Mouse (Mus musculus): ENCODE data around the gene Slc38a3.

Gene Slc38a3

DNA sequence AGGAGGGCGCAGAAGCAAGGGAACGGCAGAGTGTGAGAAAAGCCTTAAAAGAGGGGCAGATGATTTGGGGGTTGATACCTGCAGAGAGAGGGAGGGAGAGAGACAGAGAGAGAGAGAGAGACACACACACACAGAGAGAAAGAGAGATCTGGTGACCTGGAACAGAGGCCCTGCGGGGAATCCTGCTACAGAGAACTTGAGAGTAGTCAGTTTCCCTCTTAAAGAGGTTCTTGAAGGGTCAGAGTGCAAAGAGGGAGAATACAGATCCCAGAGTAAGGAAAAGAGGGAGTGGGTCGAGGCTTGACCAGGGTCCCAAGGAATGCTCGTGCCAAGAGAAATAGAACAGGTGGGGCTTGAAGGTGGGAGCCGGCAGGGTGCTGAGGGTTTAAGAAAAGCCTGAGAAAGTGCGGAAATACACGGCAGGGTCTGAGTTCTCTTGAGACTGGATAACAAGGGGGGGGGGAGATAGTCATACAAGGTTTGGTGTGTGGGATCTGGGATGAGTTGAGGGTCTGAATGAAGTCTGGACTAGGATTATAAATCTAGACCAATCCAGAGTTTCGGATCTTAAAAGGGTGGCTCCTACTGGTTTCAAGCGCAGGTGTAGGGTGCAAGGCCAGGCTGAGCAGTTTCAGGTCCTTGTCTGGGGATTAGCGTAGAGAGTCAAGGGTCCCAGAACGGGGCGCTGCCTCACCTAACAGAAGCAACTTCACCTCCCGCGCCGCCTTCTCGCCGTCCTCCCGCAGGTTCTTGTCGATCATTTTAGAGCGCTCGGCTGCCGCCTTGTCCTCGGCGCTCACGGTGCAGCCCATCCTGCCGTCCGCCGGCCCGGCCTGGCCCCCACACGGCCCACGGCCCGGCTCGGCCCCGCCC is 34.7 kb downstream of the Slc38a3 start:
- DNase-seq (ENCODE audit: low spot score): no peak

DNA sequence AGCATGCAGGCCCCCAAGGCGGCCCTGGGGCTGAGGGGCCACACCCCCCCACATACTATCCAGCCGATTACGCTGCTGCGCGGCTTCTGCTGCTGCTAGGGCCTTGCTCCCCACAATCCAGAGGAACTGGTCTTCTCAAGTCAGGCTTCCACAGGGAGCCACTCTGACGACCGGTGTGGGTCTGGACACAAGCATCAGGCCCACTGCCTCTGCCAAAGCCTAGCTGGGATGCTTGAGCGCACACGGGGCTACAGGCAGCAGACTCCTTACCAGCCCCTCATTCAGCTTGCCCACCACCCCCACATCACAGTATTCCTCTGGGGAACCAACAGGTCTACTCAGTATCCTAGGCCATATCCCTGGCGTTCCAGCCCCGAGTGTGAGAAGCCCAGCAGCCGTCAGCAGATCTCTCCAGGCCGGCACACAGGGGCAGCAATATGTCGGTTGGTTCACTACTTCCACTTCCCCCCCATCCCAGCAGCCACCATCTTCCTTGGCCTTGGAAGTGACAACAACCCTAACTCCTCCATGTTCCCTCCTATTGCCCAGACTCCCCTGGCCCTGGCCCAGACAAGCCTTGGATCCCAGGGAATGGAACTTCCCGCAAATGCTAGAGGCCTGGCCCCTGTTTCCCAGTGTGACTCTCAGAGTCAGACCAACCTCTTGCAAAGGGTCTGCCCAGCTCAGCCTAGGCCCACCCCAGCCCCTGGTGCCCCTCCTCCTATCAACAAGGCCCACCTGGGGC is 35.5 kb downstream of the Slc38a3 start:
- no peak for DNase-seq (ENCODE audit: low spot score)

DNA sequence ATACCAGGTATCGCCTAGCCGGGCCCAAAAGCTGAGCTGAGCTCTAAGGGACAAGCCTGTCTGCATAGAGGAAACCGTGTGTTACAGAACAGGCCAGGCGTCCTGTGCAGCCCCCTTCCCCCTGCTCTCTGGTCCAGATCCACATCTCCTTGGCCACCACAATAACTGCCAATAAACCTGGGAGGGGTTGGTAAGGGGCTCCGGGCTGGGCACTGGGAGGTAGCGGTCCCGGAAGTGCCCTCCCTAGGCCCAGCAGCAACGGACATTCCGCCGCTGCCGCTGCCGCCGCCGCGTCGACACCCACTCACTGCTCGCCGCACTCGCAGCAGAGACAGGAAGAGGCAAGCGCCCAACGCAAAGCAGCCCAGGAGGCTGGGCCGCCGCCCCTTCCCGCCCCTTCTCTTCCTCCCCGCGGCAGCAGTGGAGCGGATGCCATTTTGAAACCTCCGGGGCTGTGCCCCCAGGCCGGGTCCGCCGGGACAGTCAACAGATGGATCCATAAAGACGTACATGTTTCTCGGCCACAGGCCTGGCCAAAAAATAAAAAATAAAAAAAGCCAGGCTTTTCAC is 36.2 kb downstream of the Slc38a3 start:
- DNase-seq (ENCODE audit: low spot score): peak; percentile 76

DNA sequence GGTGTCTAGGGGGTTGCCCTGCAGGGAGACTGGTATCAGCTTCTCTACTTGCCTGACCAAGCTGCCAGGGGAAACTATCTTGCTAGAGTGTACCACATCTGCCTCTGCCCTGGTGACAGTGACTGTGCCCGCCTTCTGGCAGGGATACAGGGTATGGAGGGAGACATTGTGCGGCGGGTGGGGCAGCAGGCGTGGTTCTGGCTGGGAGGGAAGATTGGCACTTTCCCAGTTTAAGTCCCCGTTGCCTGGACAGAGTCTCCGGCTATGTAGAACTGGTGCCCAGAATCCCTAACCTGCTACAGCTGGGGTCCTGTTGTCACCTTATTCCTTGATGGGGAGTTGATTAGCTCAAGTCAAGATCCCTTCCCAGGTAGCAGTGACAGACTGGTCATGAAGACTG is 36.9 kb downstream of the Slc38a3 start:
- no peak for DNase-seq (ENCODE audit: low spot score)

DNA sequence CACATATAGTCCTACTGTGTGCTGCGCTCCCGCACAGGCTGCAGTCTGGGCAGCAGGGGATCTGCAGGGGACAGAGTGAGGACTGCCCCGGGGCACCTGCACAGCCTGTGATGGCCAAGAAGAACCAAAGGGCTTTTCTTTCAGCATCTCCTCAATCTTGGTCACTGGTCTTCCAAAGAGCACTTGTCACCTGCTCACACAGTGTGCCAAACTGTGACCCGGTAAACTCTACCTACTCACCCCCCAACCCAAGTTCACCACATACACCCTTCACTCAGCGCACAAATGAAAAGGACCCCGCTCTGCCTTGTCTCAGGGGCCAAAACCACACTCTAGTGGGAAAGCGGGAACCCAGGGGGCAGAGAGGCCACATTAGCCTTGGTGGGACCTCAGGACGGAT is 37.5 kb downstream of the Slc38a3 start:
- no peak for DNase-seq (ENCODE audit: low spot score)

DNA sequence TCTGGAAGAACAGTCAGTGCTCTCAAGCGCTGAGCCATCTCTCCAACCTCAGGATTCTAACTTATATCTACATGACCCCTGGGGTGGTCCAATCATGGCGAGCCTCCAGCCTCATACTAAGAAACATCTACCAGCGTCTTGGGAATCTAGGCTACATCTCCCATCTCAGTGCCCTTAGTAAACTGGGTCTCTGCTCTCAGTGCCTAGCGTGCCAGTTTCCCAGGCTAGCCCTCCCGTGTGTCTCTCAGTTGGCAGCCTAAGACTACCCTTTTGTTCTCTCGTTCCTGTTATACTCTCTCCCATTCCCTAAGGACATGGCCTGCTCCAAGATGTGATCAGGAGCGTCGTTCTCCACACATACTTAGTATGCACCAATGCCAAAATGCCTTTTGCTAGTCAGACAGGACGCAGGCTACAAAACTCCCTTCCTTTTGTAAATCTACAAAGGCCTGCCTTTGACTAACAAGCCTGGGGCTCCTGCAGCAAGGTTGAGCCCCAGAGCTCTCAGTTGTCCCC is 38.0 kb downstream of the Slc38a3 start:
- no peak for DNase-seq (ENCODE audit: low spot score)

DNA sequence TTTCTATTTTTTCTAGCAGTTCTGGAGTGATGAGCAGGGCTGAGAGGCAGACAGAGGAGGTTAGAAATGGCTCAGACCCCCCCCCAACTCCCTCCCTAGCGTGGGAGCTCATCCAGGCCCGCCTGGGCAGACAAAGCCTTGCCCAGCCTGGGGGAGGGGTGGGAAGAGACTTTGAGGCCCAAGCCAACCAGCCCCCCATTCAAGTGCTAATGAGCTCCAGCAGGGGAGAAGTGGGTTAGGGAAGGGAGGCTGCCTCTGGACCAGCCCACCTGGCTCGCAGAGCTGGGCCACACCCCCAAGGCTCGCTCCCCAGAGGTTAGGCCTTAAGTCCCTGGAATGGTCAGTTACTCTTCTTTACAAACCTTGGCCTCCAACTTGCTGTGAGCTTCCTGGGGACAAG is 38.8 kb downstream of the Slc38a3 start:
- DNase-seq (ENCODE audit: low spot score): no peak

DNA sequence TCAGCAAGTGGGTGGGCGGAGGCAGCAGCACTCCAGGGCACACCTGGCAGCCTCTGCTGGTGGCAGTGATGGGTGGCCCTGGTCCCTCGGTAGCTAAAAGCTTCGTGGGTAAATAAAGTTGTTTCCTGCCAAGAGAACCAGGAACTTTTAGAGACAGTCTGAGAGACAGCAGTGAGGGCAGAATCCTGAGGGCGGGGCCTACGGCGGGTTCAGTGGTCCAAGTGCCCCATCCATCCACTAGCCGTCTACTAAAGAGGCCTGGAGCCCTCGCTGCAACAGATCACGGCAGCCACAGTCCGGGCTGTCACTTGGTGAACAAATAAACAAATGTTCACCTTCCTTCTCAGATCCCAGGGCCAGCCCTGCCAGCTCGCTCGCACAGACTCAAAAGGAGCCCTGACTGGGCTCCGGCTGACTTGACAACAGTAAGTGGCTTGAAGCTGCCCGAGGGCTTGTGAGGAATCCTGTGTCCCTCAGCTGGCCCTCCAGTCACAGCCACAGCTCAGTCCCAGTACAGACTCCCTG is 39.4 kb downstream of the Slc38a3 start:
- no peak for DNase-seq (ENCODE audit: low spot score)

DNA sequence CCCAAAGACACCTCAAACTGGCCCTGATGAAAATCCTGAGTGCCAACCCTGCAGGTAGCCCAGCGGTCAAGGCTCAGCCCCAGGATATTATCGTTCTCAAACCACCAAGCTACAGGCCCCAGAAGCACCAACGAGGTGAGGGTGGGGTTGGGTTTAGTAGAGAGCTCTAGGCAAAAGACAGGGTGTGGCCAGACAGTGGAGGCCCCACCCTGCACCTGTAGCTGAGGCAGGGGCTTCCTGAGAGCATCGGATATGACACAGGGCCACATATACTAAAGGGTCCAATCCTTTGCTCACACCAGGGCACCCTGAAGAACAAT is 40.0 kb downstream of the Slc38a3 start:
- DNase-seq (ENCODE audit: low spot score): no peak

DNA sequence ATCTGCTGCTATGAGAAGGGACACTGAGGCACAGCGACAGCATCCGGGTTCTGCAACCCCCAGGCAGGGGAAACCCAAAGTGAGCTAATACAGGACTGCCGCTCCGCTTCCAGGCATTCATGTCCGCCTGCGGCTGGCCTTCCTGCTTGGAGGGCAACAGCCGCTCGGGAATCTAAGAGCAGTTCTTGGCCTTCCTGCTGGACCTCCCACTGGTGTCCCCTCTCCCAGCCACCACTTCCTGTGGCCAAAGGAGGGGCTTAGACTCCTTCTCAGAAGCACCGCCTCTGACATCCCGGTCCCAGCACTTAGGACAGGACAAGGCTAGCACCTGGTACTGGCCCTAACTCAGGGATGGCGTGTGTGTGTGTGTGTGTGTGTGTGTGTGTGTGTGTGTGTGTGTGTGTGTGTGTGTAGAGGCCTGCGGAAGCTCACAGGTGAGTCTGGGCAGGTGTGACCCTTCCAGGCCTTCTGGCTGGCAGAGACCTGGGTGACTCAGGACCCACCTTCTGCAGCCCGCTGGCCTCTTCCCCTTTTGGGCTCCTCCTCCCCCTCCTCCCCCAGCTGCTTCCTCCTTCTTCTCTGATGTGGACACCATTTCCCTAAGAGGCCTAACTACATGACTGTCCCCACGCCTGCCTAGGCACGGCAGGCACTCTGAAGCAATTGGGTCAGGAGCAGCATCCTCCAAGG is 40.5 kb downstream of the Slc38a3 start:
- no peak for DNase-seq (ENCODE audit: low spot score)

DNA sequence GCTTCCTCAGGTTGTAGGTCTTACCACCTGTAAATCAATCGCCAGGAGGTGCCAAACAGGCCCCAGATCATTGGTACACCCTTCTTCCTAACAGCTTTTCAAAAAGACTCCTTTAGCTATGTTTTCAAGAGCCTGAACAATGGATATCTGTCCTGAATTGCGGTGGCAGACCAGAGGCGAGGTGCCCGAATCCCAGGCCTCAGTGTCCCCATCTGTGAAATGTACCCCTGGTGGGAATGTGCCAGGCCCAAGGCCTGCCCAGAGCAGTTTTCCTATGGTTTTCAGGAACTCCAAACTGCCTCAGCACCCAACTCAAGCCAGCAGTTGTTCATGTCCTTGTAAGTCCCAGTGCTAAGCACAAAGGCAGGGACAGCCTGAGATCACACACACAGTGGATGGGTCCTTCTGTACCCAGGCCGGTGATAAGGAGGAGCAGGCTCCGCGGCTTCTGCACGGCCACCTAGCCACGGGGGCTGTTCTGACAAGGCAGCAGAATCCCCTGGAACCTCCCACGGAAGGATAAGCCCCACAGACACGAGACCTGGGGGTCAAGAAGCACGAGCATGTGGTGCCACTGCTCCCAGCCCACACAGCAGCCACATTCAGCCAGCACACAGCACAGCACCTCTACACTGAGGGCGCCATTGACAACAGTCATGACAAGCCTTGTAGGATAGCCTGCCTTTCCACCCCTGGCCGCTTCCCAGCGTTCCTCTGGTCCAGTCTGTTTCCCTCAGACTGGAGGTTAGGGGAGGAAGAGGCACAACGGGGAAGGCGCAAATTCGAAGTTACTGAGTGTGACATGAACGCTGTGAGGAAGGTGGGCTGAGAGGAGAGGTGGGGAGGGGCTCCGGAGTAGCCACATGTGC is 41.7 kb downstream of the Slc38a3 start:
- no peak for DNase-seq (ENCODE audit: low spot score)

DNA sequence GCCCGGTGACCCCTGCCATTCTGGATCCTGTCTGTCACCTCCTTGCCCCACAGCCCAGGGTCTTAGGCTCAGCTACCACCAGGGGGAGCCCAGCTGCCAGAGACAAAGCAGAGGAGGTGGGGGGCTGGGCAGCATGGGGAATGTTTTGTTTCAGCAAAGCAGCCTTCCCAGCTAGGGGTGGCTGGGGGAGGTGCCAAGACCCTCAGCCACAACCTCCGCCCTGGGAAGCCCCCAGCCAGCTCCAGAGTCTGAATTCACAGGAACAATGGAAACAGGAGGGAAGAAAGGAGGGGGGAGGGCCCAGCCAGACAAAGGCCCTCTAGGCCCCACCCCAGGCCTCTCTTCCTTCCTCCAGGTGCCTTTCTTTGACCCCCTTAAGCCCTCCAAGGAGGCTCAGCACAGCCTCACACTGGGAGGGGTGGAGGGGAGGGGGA is 42.5 kb downstream of the Slc38a3 start:
- DNase-seq (ENCODE audit: low spot score): peak; percentile 61

DNA sequence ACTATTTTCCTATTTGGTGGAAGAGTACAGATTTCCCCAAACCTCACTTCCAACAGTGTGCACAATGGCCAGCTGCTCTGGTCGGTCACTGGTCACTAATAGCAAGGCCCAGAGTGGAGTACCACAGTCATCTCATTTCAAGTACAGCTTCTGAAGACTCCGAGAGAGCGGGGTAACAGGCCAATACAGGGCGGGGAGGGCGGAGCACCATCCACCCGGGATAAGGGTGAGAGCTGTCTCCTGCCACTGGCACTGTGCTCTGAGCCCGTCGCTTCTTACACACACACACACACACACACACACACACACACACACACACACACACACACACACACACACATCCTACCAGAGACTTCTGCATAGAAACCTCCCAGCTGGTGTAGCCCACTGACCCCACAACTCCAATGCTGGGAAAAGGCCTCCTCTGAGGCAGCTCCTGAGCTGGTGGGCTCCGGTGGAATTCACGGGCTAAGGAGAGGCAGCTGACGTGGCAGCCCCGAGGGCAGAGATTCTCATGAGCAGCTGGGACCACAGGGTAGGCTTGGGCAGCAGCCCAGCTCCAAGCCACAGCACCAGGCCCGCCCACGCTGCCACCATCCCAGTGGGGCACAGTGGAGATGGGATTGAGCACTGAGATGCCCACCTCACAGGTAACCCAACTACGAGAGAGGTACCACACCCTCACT is 43.0 kb downstream of the Slc38a3 start:
- DNase-seq (ENCODE audit: low spot score): no peak

DNA sequence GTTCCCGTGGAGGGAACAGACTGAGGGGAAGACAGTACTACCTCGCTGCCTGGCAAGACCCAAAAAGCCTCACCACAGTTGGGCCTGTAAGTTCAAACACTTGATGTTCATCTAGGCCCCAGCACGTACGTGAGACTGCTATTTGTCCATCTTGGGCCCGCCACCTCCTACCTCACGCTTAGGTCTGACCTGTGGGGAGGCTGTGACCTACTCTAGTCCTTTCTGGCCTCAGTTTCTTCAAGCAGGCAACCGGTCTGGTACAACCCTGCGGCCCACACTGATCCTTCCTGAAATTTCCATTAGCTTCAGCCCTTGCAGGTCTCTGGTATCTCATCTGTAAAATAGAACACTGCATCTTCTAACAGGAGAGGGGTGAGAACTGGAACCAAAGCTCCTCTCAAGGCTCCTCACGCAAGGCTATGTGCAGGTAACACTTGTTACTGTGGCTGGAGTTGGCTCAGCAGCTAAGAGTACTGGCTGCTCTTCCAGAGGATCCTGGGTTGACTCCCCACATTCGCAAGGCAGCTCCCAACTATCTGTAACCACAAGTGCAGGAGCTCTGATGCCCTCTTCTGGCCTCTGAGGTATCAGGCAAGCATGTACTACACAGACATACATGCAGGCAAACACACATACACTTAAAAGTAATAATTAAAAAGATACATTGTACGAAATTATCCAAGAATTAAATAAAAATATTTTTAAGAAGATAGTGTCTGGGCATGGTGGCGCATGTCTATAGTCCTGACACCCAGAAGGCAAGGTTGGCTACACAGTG is 43.8 kb downstream of the Slc38a3 start:
- no peak for DNase-seq (ENCODE audit: low spot score)

DNA sequence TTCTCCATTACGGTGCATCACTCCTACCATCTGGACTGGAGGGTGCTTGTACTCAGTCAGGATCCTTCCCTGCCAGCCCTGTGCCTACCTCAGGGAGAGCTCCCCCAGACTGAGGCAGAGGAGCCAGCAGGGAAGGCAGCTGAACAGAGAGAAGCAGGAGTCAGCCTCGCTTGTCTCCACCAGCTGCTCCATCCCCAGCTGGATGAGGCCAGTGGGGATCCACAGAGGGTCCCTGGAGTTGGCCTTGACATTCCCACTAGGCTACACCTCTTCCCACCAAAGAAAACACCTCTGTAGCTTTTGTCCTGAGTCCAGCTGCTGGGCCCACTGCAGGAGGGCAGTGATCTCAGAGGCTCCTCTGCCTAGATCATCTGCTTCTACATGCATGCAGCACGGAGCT is 44.4 kb downstream of the Slc38a3 start:
- DNase-seq (ENCODE audit: low spot score): no peak

DNA sequence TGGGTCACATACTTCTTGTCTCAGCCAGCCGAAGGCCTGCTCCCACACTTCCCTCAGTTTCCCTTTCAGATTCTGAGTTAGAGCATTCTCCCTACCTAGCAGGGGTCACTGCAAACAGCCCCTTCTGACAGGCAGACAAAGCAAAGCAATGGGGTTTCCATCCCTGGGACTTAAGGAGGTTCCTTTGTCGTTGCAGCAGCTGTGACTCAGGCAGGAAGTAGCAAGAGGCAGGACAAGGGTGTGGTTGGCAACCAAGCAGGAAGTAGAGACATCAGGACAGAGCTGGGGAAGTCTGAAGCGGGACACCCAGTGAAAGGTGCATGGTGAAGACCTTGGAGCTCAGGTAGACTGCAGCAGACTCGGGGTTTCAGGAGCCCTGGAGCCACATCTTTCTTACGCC is 44.8 kb downstream of the Slc38a3 start:
- no peak for DNase-seq (ENCODE audit: low spot score)

DNA sequence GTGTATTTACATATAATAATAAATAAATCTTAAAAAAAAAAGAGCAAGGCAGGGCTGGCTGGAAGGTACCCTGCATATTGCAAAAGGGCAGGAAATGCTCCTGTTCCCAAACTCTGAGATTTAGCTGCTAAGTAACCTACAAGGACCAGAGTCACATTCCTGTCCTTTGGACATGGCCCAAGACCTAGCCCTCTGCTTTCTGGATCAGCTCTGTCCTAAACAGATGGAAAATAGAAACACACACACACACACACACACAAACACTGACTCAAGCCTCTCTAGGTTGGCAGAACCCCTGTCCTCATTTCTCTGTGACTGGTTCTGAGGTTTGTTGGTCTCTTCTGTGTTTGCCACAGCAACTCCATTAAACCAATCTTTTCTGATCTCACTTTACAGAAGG is 48.4 kb downstream of the Slc38a3 start:
- no peak for DNase-seq (ENCODE audit: low spot score)

DNA sequence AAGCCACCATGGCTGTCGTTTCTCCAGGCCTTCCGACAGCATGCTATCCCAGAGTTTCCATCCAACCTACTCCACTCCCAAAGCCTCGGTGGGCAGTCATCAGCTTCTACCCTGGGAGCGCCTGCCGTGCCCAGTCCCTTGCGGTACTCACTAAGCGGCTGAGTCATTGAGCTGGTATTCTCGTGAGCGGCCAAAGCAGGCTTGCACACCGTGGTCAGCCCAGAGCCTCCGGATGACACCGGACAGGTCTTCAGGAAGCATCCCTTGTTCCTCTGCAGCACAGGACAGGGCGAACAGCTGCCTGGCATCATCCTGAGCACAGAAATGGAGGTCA is 49.8 kb downstream of the Slc38a3 start:
- no peak for DNase-seq (ENCODE audit: low spot score)

DNA sequence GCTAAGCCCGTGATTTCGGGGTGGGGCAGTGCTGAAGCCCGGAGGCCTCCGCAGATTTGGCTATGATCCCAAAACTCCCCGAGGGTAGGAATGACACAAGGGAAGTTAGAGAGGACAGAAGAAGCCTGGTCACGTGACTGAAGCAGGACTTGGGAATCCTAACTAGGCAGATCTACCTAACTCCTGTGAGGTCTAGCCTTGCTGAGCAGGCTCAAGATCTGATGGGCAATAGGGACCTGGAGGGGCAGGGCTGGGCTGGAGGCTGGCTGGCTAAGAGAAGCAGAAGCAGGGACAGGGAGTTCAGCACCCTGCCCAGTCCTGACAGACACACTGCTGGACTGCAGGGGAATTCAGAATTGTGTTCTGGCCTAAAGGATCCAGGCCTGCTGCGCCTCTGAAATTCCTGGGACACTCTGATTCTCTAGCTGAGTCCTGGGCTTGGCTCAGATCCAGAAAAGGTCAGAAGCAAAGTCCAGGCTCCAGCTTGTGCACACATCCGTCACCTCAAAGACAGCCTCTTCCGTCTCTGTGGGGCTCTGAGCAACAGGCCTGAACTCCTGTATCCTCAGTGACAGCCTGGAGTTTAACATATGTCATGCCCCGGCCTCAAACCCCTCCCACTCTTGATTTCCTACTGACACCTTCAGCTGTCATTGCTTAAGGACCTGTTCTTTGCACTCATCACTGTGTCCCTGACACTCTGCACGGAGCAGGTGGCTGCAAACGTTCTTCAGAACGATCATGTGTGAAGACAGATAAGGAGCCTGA is 50.4 kb downstream of the Slc38a3 start:
- no peak for DNase-seq (ENCODE audit: low spot score)
